Comparison of ENCODE assay signal across 22 mouse cellular contexts in genomic region chr10:121519710-121520109, GRCm38 (mm10).
"Had no signal": no experiment of that assay in that cellular context is flagged by ENCODE, and none has a peak within 500 bp of the region (broad histone marks: within the 10 kb centered on the region; RNA-seq: fewer than 3 reads in every experiment).

No protein-coding gene starts in this region.

- H3K9me3 ChIP-seq: kidney, embryonic 15.5 days; limb, embryonic 13.5 days; lung, embryonic 15.5 days; megakaryocyte, embryonic 14.5 days; midbrain, embryonic 12.5 days; midbrain, embryonic 15.5 days; neural tube, embryonic 12.5 days; neural tube, embryonic 15.5 days; stomach, embryonic 15.5 days had no signal

- H3K4me3 ChIP-seq: kidney, embryonic 15.5 days; limb, embryonic 13.5 days; lung, embryonic 15.5 days; megakaryocyte, embryonic 14.5 days; midbrain, embryonic 12.5 days; midbrain, embryonic 15.5 days; neural tube, embryonic 12.5 days; neural tube, embryonic 15.5 days; stomach, embryonic 15.5 days had no signal

- H3K36me3 ChIP-seq: kidney, embryonic 15.5 days; limb, embryonic 13.5 days; lung, embryonic 15.5 days; midbrain, embryonic 12.5 days; midbrain, embryonic 15.5 days; neural tube, embryonic 12.5 days; neural tube, embryonic 15.5 days; stomach, embryonic 15.5 days had no signal

- DNase-seq: kidney, adult 11 months; kidney, adult 8-10 months; kidney, postnatal 10 days; kidney, postnatal 36 days; left cerebral cortex, postnatal 4 days; lung, adult 18-20 months; lung, postnatal 10 days; lung, postnatal 36 days; right cerebral cortex, postnatal 25 days; spleen, adult 18-20 months; thymus, postnatal 36 days had no signal

- H3K27me3 ChIP-seq: kidney, embryonic 15.5 days; limb, embryonic 13.5 days; lung, embryonic 15.5 days; megakaryocyte, embryonic 14.5 days; midbrain, embryonic 12.5 days; midbrain, embryonic 15.5 days; neural tube, embryonic 12.5 days; neural tube, embryonic 15.5 days; stomach, embryonic 15.5 days had no signal

- H3K9ac ChIP-seq: kidney, embryonic 15.5 days; limb, embryonic 13.5 days; lung, embryonic 15.5 days; midbrain, embryonic 12.5 days; midbrain, embryonic 15.5 days; neural tube, embryonic 12.5 days; neural tube, embryonic 15.5 days; stomach, embryonic 15.5 days had no signal

- H3K4me2 ChIP-seq: kidney, embryonic 15.5 days; limb, embryonic 13.5 days; liver, embryonic 11.5 days; lung, embryonic 15.5 days; midbrain, embryonic 12.5 days; midbrain, embryonic 15.5 days; neural tube, embryonic 12.5 days; neural tube, embryonic 15.5 days; stomach, embryonic 15.5 days had no signal

- H3K27ac ChIP-seq: kidney, embryonic 15.5 days; limb, embryonic 13.5 days; lung, embryonic 15.5 days; midbrain, embryonic 12.5 days; midbrain, embryonic 15.5 days; neural tube, embryonic 12.5 days; neural tube, embryonic 15.5 days; stomach, embryonic 15.5 days had no signal

- ATAC-seq: inflammation-experienced regulatory T-cells, adult 6 months; midbrain, embryonic 15.5 days had no signal
